Mouse (Mus musculus) liver, embryonic 14 days (tissue): Measurements from ENCODE around the gene Kcnn4. TPM values are rescaled to one million over a fixed set of nuclear protein-coding genes. Genes with fewer than 3 reads are reported as not detected.

Experiments used
- polyA plus RNA-seq: library from polyadenylated mRNA; depleted of rRNA; stranded (reverse); fragments of >200 nt; gene quantifications from 2 replicates; pipeline ENCODE4 v1.2.3, GENCODE M21; 2012; rRNA removed

The Kcnn4 gene
- 96.6 and 108 TPM in 2 replicates for polyA plus RNA-seq

DNA sequence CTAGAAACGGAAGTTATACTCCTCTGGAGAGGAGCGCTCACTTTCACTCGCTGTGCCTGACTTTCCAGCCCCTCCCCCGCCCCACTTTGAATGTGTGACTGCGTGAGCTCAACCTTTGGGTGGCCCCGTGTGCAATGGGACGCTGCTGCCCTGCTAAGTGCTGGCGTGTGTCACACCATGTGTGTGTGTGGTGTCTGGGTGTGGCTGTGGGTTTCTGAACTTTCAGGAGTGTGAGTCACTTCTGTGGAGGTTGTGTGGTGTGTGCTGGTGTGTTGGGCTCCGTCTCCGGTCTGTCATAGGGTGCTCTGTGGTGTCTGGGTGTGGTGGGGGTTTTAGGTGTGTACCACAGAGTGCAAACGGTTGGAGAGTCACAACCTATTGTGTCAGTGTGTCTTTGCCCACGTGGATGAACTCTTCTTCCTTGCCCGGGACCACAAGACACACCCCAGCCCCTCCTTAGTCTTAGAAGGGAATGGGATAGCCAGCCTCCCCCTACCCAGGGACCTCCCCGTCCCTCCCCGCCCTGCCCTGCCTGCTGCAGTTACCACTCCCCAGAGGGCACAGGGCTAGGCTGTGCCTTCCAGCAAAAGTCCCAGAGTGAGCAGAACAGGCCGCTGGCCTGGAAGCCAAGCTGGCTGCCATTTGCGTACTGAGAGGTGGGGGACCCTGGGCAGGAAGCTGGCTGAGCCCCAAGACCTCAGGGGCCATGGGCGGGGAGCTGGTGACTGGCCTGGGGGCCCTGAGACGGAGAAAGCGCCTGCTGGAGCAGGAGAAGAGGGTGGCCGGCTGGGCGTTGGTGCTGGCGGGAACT is at the start of gene Kcnn4:
Kcnn4 (plus strand) TSS at position 533 of the 811 bp plus-strand sequence.

DNA sequence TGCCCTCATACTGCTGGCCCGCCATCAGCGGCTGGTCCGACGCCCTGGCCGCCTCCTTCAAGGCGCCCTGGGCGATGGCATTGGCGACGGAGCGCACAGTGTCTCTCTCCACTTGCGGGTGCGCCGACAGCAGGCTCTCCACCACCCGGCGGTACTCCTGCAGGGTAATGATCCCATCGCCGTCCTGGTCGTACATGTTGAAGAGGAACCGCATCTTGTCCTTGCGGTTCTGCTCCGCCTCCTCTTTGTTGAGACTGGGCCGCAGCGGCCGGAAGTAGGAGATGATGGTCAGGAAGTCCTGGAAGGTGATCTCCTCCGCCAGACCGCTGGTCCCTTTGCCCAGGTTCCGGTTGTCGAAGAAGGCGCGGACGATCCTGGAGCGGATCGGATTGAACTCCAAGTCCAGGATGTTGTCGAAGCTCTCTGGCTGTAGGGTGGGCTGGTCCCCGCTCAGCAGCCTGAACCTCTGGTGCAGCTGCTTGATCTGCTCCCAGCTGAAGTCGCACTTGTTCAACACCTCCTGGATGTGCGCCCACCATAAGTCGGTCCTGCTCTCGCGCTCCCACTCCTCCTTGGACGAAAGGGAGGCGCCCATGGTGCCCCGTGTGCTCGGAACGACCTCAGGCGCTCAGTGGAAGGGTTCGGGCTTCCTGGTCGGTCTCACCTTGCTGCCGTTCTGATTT is 36.6 kb upstream of the Kcnn4 start, which contains the start of gene Tescl:
Tescl (minus strand) TSS at position 633 of the 683 bp plus-strand sequence.

DNA sequence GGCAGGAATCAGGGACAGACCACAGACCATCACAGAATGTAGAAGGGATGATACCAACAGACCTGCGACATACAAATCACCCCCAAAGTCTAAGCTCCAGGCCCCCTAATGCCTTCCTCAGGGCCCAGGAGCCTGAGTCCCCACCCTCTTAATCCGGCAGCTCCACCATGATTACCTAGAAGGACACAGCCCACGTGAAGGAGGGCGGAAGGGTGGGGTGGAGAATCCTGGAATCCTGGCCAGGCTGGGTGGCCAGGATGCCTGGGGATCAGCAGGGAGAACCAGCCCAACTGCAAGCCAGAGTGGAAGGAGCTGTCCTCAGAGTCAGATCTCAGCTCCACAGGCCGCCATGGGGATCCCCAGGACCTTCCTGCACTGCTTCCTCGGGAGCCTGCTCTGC is 21.2 kb upstream of the Kcnn4 start, which contains the start of gene Lypd5:
Lypd5 (plus strand) TSS at position 301 of the 400 bp plus-strand sequence.

DNA sequence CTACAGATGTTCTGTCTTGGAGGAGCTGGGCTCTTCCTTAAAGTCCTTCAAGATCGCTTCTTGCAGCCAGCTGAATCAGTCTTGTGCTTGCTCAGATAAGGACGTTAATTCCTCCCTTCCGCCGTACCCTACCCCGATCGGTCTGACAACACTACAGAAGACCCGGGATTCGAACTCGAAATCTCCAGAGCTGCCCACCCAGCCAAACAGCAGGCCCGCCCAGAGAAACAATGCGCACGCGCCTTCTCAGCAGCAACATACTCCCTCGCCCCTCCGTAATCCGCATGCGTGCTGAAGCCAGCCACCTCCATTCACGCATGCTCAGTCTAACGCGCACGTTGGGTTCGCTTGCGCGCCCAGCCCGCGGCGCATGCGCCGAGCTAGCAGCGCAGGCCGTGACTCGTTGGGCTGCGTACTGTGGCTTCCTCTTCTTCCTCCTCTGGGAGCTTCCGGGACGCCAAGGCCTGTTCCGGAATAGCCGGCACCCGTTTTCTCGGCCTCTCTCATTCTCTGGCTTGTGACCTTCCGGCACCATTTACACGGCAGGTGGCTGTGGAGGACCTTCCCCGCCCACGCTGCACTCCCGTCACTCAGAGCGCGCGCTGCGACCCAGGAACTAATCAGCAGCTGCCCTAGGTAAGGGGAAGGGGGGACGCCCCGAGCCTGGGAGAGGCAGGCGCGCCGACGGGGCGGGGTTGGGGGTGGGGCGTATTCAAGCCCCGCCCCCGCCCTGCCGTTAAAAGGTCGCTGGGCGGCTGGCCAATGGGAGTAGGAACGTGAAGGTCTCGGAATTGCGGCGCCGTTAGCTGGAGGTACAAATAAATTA is 29.4 kb downstream of the Kcnn4 start, which contains the start of gene Smg9:
Smg9 (plus strand) TSS at position 364 of the 826 bp plus-strand sequence.

Other genes with a start within 250 kb of the Kcnn4 start
- gene Zfp235, start 236.1 kb upstream of the Kcnn4 start, polyA plus RNA-seq, result 2.0 and 2.1 TPM in 2 replicates
- 0.14 and 0.17 TPM in 2 replicates for gene Zfp114, start 195.2 kb upstream of the Kcnn4 start, polyA plus RNA-seq
- 0.77 and 0.83 TPM in 2 replicates for gene Zfp111, start 158.8 kb upstream of the Kcnn4 start, polyA plus RNA-seq
- 0.79 and 0.90 TPM in 2 replicates for gene Zfp109, start 132.7 kb upstream of the Kcnn4 start, polyA plus RNA-seq
- gene Zfp108, start 115.5 kb upstream of the Kcnn4 start, polyA plus RNA-seq, result 0.21 and 0.28 TPM in 2 replicates
- gene Zfp93, start 99.8 kb upstream of the Kcnn4 start, polyA plus RNA-seq, result 0.62 and 0.68 TPM in 2 replicates
- gene Zfp61, start 69.0 kb upstream of the Kcnn4 start, polyA plus RNA-seq, result 2.7 and 3.1 TPM in 2 replicates
- 1.7 and 1.9 TPM in 2 replicates for gene Zfp94, start 53.6 kb upstream of the Kcnn4 start, polyA plus RNA-seq
- gene Tescl, start 36.3 kb upstream of the Kcnn4 start, polyA plus RNA-seq, result not detected in 2 replicates
- gene Lypd5, start 21.1 kb upstream of the Kcnn4 start, polyA plus RNA-seq, result not detected in 2 replicates
- gene Smg9, start 29.4 kb downstream of the Kcnn4 start, polyA plus RNA-seq, result 18.1 and 19.0 TPM in 2 replicates
- 0.01 TPM in 1 of 2 replicates, not detected in the other for gene Irgc1, start 82.0 kb downstream of the Kcnn4 start, polyA plus RNA-seq
- gene Plaur, start 92.2 kb downstream of the Kcnn4 start, polyA plus RNA-seq, result 1.7 and 2.1 TPM in 2 replicates
- 0.27 and 0.43 TPM in 2 replicates for gene Cadm4, start 111.8 kb downstream of the Kcnn4 start, polyA plus RNA-seq
- 3.0 and 3.6 TPM in 2 replicates for gene Zfp428, start 136.7 kb downstream of the Kcnn4 start, polyA plus RNA-seq
- not detected in 2 replicates for gene AC161166.1, start 142.2 kb downstream of the Kcnn4 start, polyA plus RNA-seq
- 1.7 and 1.9 TPM in 2 replicates for gene Irgq, start 160.4 kb downstream of the Kcnn4 start, polyA plus RNA-seq
- 0.03 TPM in 1 of 2 replicates, not detected in the other for gene Pinlyp, start 175.9 kb downstream of the Kcnn4 start, polyA plus RNA-seq
- 27.1 and 28.3 TPM in 2 replicates for gene Xrcc1, start 176.0 kb downstream of the Kcnn4 start, polyA plus RNA-seq
- gene Ethe1, start 217.3 kb downstream of the Kcnn4 start, polyA plus RNA-seq, result 11.6 and 14.7 TPM in 2 replicates
- gene Zfp575, start 217.4 kb downstream of the Kcnn4 start, polyA plus RNA-seq, result 0.08 and 0.12 TPM in 2 replicates
- gene Phldb3, start 240.5 kb downstream of the Kcnn4 start, polyA plus RNA-seq, result 0.61 and 0.70 TPM in 2 replicates